Mouse (Mus musculus): ENCODE results near the gene Psma6.

Psma6 gene

GRCm38 (mm10) chr12:55464846-55465361, 80.9 kb downstream of the Psma6 start:
- DNase-seq (ENCODE audit: low spot score): peak; percentile 61

GRCm38 (mm10) chr12:55465401-55465983, 81.5 kb downstream of the Psma6 start:
- no peak for DNase-seq (ENCODE audit: low spot score)

GRCm38 (mm10) chr12:55466088-55466701, 82.2 kb downstream of the Psma6 start:
- DNase-seq (ENCODE audit: low spot score): peak; percentile 76

- DNase-seq (ENCODE audit: low spot score): no peak
Observed at GRCm38 (mm10) chr12:55466816-55467215, 82.8 kb downstream of the Psma6 start.

GRCm38 (mm10) chr12:55467331-55468180, 83.5 kb downstream of the Psma6 start:
- peak; percentile 37 for DNase-seq (ENCODE audit: low spot score)

Measured in adipocyte (in vitro differentiated cells).